ENCODE assay signal across 13 mouse cellular contexts in the genomic region with DNA sequence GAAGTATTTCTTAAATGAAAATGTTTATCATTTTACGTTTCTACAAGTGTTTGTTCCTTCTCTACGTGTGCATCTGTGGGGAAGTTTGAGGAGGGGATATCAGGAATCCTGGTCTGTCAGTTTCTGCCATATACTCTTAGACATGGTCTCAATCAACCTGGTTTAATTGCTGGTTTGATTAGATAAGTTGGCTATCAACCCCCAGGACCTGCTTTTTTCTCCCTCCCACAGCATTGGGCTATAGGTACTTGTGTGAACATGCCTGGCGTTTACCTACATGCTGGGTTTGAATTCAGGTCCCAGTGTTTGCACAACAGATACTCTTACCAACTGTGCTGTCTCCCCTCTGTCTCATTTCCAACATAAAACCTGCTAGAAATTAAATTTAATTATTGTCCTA.
"Had no signal": no experiment of that assay in that cellular context is flagged by ENCODE, and none has a peak within 500 bp of the region (broad histone marks: within the 10 kb centered on the region; RNA-seq: fewer than 3 reads in every experiment).

No protein-coding gene starts in this region.

- H3K9me3 ChIP-seq: midbrain, embryonic 13.5 days; midbrain, embryonic 15.5 days; neural tube, embryonic 12.5 days; stomach, embryonic 15.5 days had no signal

- ATAC-seq: midbrain, embryonic 13.5 days; midbrain, embryonic 15.5 days had no signal

- H3K4me2 ChIP-seq: lung, embryonic 14.5 days; midbrain, embryonic 11.5 days; midbrain, embryonic 13.5 days; midbrain, embryonic 15.5 days; neural tube, embryonic 12.5 days; stomach, embryonic 15.5 days had no signal

- H3K9ac ChIP-seq: lung, embryonic 14.5 days; midbrain, embryonic 13.5 days; midbrain, embryonic 15.5 days; neural tube, embryonic 12.5 days; stomach, embryonic 15.5 days had no signal

- H3K27ac ChIP-seq: midbrain, embryonic 13.5 days; midbrain, embryonic 15.5 days; neural tube, embryonic 12.5 days; stomach, embryonic 15.5 days; stomach, postnatal 0 days had no signal

- DNase-seq: lung, embryonic 14.5 days; lung, postnatal 10 days; lung, postnatal 4 days; right cerebral cortex, postnatal 14 days; thymus, adult 2 months; thymus, postnatal 25 days; thymus, postnatal 4 days had no signal

- H3K4me1 ChIP-seq: midbrain, embryonic 13.5 days; midbrain, embryonic 15.5 days; neural tube, embryonic 12.5 days; stomach, embryonic 15.5 days had no signal

- H3K4me3 ChIP-seq: midbrain, embryonic 13.5 days; midbrain, embryonic 15.5 days; neural tube, embryonic 12.5 days; stomach, embryonic 15.5 days had no signal

- H3K36me3 ChIP-seq: midbrain, embryonic 13.5 days; midbrain, embryonic 15.5 days; neural tube, embryonic 12.5 days; stomach, embryonic 15.5 days had no signal

- H3K27me3 ChIP-seq: midbrain, embryonic 13.5 days; midbrain, embryonic 15.5 days; neural tube, embryonic 12.5 days; stomach, embryonic 15.5 days had no signal
